Mouse (Mus musculus): ENCODE data around the gene Map4k3.

- TF ChIP-seq CTCF (IDR thresholded peaks at IDR 0.05; ENCODE audit: insufficient read depth, low read length) (no peak), POLR2A (IDR thresholded peaks at IDR 0.05; ENCODE audit: borderline replicate concordance, extremely low read depth, low read depth, low read length) (no peak)
Measured at GRCm38 (mm10) chr17:80729825-80730224, 1.5 kb upstream of the Map4k3 start.
